In genomic region chr2:167306273-167306594, GRCm38 (mm10) we compare ENCODE assay signal across 13 mouse cellular contexts. TPM values are rescaled to one million over a fixed set of nuclear protein-coding genes. Genes with fewer than 3 reads are reported as not detected.
DNase-seq lines count a peak whose midpoint lies in the region.
"Had no signal": no experiment of that assay in that cellular context is flagged by ENCODE, and none has a peak within 500 bp of the region (broad histone marks: within the 10 kb centered on the region; RNA-seq: fewer than 3 reads in every experiment).

No protein-coding gene starts in this region.

- peak; percentile 2 for DNase-seq in heart, postnatal 4 days
- no peak for DNase-seq in heart, adult 9 months (ENCODE audit: low spot score in 2 of 2)
- peak; percentile 1 for DNase-seq in layer of hippocampus, adult 11-12 months (ENCODE audit: low spot score)
- no peak for DNase-seq in layer of hippocampus, postnatal 14 days (ENCODE audit: low spot score in 2 of 2)
- DNase-seq in layer of hippocampus, adult 9-11 months: peak; percentile 1
- peak; percentile 1 to 2 for DNase-seq in layer of hippocampus, postnatal 25 days (ENCODE audit: extremely low spot score in 1 of 2, low spot score in 1 of 2)
- DNase-seq in left cerebral cortex, postnatal 14 days (ENCODE audit: low spot score in 2 of 2): no peak
- DNase-seq: gastrocnemius, postnatal 14 days; heart, adult 18-20 months; heart, postnatal 14 days; lung, postnatal 10 days; spleen, adult 18-20 months; thymus, postnatal 25 days had no signal

- intact Hi-C loops in left cerebral cortex, postnatal 14 days (cut with DNase I): no loop called here

RNA-seq across cellular contexts. Expression of gene B4galt5, which starts 42.7 kb away (rescaled TPM):
- total RNA-seq in heart, postnatal 4 days (2021): 10 to 100 TPM; 30.3 to 33.9 TPM
- total RNA-seq in layer of hippocampus, postnatal 14 days (2021): 10 to 100 TPM; 58.8 to 60.5 TPM
- total RNA-seq in layer of hippocampus, postnatal 25 days (2021): 10 to 100 TPM; 45.5 to 53.0 TPM
- 10 to 100 TPM; 63.0 to 64.9 TPM for total RNA-seq in left cerebral cortex, postnatal 14 days (2021)

Comparison
In these comparisons a context has a peak if more than half of its experiments do, and no peak if none do; other contexts are left out.
1. DNase-seq: peak in heart, postnatal 4 days (single experiment), layer of hippocampus, adult 11-12 months (single experiment), layer of hippocampus, adult 9-11 months (single experiment) and layer of hippocampus, postnatal 25 days (2 of 2); none in heart, adult 9 months (0 of 2), layer of hippocampus, postnatal 14 days (0 of 2) and left cerebral cortex, postnatal 14 days (0 of 2).